ENCODE assay signal across 8 mouse cellular contexts in the genomic region with DNA sequence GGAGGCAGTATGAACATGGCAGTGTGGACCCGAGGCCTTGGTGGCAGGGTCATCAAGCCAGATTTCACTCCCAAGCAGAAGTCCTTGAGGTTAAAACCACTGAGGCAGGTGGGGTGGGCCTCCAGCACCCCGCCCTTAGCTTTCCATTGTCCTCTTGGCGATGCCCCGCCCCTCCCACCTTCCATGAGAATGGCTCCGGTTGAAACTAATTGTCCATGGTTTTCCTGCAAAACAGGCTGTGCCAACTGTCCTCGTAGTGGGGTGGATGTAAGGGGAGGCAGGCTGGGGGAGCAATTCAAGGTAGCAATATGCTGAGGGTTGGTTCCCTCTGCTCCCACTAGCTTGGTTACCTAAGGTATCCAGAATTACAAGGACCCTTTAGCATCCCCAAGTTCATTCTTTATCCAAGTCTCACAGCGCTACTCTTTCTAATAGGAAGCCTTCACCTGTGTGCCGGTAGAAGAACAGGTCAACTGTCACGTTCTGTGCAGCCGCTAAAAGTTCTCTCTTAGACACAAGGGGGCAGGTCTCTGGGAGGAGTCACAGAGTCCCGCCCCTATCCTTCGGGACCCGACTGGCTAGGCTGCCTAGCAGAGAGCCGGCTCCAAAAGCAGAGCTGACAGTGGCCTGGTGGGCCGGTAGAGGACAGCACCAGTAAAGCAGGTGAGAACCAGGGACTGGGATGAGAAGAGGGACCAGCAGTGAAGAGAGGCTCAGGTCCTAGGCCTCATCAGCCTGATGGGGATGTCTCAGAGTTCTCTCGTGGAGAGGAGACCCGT. TPM values are rescaled to one million over a fixed set of nuclear protein-coding genes. Genes with fewer than 3 reads are reported as not detected.
DNase-seq lines count a peak whose midpoint lies in the region; ATAC-seq lines count a peak whose summit lies in the region.

No protein-coding gene starts in this region.

- intact Hi-C loops in left cerebral cortex, postnatal 14 days (cut with DNase I) = no loop called here

- H3K27me3 ChIP-seq in heart, embryonic 14.5 days (ENCODE audit: control insufficient read depth, insufficient read depth, low read length) = peaks cover 33% of the 10 kb centered on the region
- no peaks in the 10 kb centered on the region for H3K27me3 ChIP-seq in forebrain, embryonic 11.5 days (ENCODE audit: control insufficient read depth, insufficient read depth, low read length)
- H3K27me3 ChIP-seq in kidney, embryonic 16.5 days (ENCODE audit: insufficient read depth, low read length) = peaks cover 9% of the 10 kb centered on the region; the same call in 1 of the 2 replicates

- H3K36me3 ChIP-seq in heart, embryonic 14.5 days (ENCODE audit: control insufficient read depth, insufficient read depth, low read length) = no peaks in the 10 kb centered on the region
- H3K36me3 ChIP-seq in forebrain, embryonic 11.5 days (ENCODE audit: control insufficient read depth, insufficient read depth, low read length) = no peaks in the 10 kb centered on the region
- H3K36me3 ChIP-seq in kidney, embryonic 16.5 days (ENCODE audit: insufficient read depth, low read length) = no peaks in the 10 kb centered on the region

- H3K4me3 ChIP-seq in heart, embryonic 14.5 days (ENCODE audit: control insufficient read depth in 1 of 2, insufficient read depth in 1 of 2, low read depth in 1 of 2, low read length in 2 of 2) = no peak overlapping the region
- no peak overlapping the region for H3K4me3 ChIP-seq in forebrain, embryonic 11.5 days (ENCODE audit: low read depth, low read length)
- 0 out of 2 replicates have a peak overlapping the region, but pooled peaks have one; percentile 15 for H3K4me3 ChIP-seq in kidney, embryonic 16.5 days (ENCODE audit: low read length)

- peaks cover 0 to 2% of the 10 kb centered on the region in 2 experiments; a peak in 1 of 4 replicates for H3K4me1 ChIP-seq in heart, embryonic 14.5 days (ENCODE audit: control insufficient read depth in 2 of 2, insufficient read depth in 2 of 2, low read length in 2 of 2)
- H3K4me1 ChIP-seq in forebrain, embryonic 11.5 days (replicated peaks; ENCODE audit: control insufficient read depth, insufficient read depth, low read length) = 0 out of 2 replicates have a peak, but pooled peaks cover 4% of the 10 kb centered on the region
- peaks cover 7% of the 10 kb centered on the region for H3K4me1 ChIP-seq in kidney, embryonic 16.5 days (ENCODE audit: insufficient read depth, low read length)

- H3K4me2 ChIP-seq in heart, embryonic 14.5 days (ENCODE audit: low read length) = peak overlapping the region; percentile 43
- H3K4me2 ChIP-seq in forebrain, embryonic 11.5 days (ENCODE audit: low read depth, low read length, severe bottlenecking) = peak overlapping the region; percentile 26; the same call in 1 of the 2 replicates
- H3K4me2 ChIP-seq in kidney, embryonic 16.5 days (replicated peaks; ENCODE audit: low read depth, low read length) = peak overlapping the region; percentile 37

- WGBS in heart, embryonic 14.5 days = 15% methylated on average over 17 of the region's 17 CpGs
- WGBS in forebrain, embryonic 11.5 days = 11% methylated on average over 17 of the region's 17 CpGs
- 15% methylated on average over 17 of the region's 17 CpGs for WGBS in kidney, embryonic 16.5 days

- H3K9ac ChIP-seq in heart, embryonic 14.5 days (ENCODE audit: low read length) = no peak overlapping the region
- no peak overlapping the region for H3K9ac ChIP-seq in forebrain, embryonic 11.5 days (ENCODE audit: low read length)
- H3K9ac ChIP-seq in kidney, embryonic 16.5 days (replicated peaks; ENCODE audit: low read length) = no peak overlapping the region

- no peak for ATAC-seq in heart, embryonic 14.5 days (ENCODE audit: insufficient number of reproducible peaks, insufficient read depth, low FRiP score, low read depth)
- peak; percentile 76 for ATAC-seq in forebrain, embryonic 11.5 days (replicated peaks; ENCODE audit: low FRiP score)
- ATAC-seq in kidney, embryonic 16.5 days (ENCODE audit: low FRiP score, low TSS enrichment) = peak; percentile 88
- ATAC-seq in megakaryocyte progenitor cell, adult 5-6 weeks (replicated peaks; ENCODE audit: poor library complexity) = peak; percentile 90

- DNase-seq in heart, adult 11 months = no peak
- DNase-seq in forebrain, embryonic 11.5 days (ENCODE audit: low spot score) = peak; percentile 75
- DNase-seq in thymus, postnatal 25 days = peak; percentile 8
- DNase-seq in layer of hippocampus, adult 11-12 months (ENCODE audit: low spot score) = no peak
- no peak for DNase-seq in left cerebral cortex, postnatal 14 days (ENCODE audit: low spot score in 2 of 2)

- no peaks in the 10 kb centered on the region for H3K9me3 ChIP-seq in heart, embryonic 14.5 days (ENCODE audit: control insufficient read depth, low read length)
- no peaks in the 10 kb centered on the region for H3K9me3 ChIP-seq in forebrain, embryonic 11.5 days (ENCODE audit: control insufficient read depth, low read length)
- H3K9me3 ChIP-seq in kidney, embryonic 16.5 days (ENCODE audit: low read length) = no peaks in the 10 kb centered on the region

- H3K27ac ChIP-seq in heart, embryonic 14.5 days (replicated peaks in 1 of 2; ENCODE audit: control insufficient read depth in 1 of 2, insufficient read depth in 1 of 2, low read depth in 2 of 2, low read length in 2 of 2) = no peak overlapping the region
- H3K27ac ChIP-seq in forebrain, embryonic 11.5 days (ENCODE audit: low read depth, low read length) = no peak overlapping the region
- no peak overlapping the region for H3K27ac ChIP-seq in kidney, embryonic 16.5 days (ENCODE audit: low read length)

RNA-seq across cellular contexts. Expression of gene Psmb7, which starts 25.1 kb away (rescaled TPM):
- 224 and 235 TPM in 2 replicates for polyA plus RNA-seq in heart, embryonic 14.5 days (2014; fragmentation: Nextera tagmentation; extraction: Ambion mirVana)
- 333 and 341 TPM in 2 replicates for polyA plus RNA-seq in forebrain, embryonic 11.5 days (2014; fragmentation: Nextera tagmentation; extraction: Ambion mirVana)
- 249 and 269 TPM in 2 replicates for polyA plus RNA-seq in kidney, embryonic 16.5 days (2015; fragmentation: Nextera tagmentation; extraction: Ambion mirVana)
- total RNA-seq in megakaryocyte progenitor cell, adult 5-6 weeks (2015) = 251 and 258 TPM in 2 replicates
- 275 and 310 TPM in 2 replicates for total RNA-seq in megakaryocyte progenitor cell, adult 5-6 weeks (2017)
- 100 to 1,000 TPM; 229 to 236 TPM for total RNA-seq in left cerebral cortex, postnatal 14 days (2021)

RNA-seq across cellular contexts. Expression of gene Nr5a1, which starts 45.4 kb away (rescaled TPM):
- not detected in 2 replicates for polyA plus RNA-seq in heart, embryonic 14.5 days (2014; fragmentation: Nextera tagmentation; extraction: Ambion mirVana)
- polyA plus RNA-seq in forebrain, embryonic 11.5 days (2014; fragmentation: Nextera tagmentation; extraction: Ambion mirVana) = 0.27 and 0.40 TPM in 2 replicates
- 2.2 and 4.0 TPM in 2 replicates for polyA plus RNA-seq in kidney, embryonic 16.5 days (2015; fragmentation: Nextera tagmentation; extraction: Ambion mirVana)
- not detected in 2 replicates for total RNA-seq in megakaryocyte progenitor cell, adult 5-6 weeks (2015)
- not detected in 2 replicates for total RNA-seq in megakaryocyte progenitor cell, adult 5-6 weeks (2017)
- total RNA-seq in left cerebral cortex, postnatal 14 days (2021) = not detected

Comparison
In these comparisons a context has a peak if more than half of its experiments do, and no peak if none do; other contexts are left out.
1. DNase-seq: peak in forebrain, embryonic 11.5 days (single experiment) and thymus, postnatal 25 days (single experiment); none in heart, adult 11 months (single experiment), layer of hippocampus, adult 11-12 months (single experiment) and left cerebral cortex, postnatal 14 days (0 of 2).
2. Peak in every context shown above with its lines, with median percentiles within 50 percentile points of each other: H3K4me2 ChIP-seq.